Comparison of ENCODE assay signal across 8 mouse cellular contexts in genomic region chr1:106583245-106584241, GRCm38 (mm10).
DNase-seq lines count a peak whose midpoint lies in the region; ATAC-seq and TF ChIP-seq lines count a peak whose summit lies in the region.

No protein-coding gene starts in this region.

- no peak overlapping the region for H3K4me2 ChIP-seq in lung, embryonic 14.5 days
- H3K4me2 ChIP-seq in stomach, embryonic 15.5 days = no peak overlapping the region

- no peak overlapping the region for H3K9ac ChIP-seq in lung, embryonic 14.5 days
- H3K9ac ChIP-seq in stomach, embryonic 15.5 days = no peak overlapping the region

- peaks cover 11% of the 10 kb centered on the region; the same call in 1 of the 2 replicates for H3K4me1 ChIP-seq in lung, embryonic 14.5 days (ENCODE audit: insufficient read depth)
- peaks cover 11% of the 10 kb centered on the region for H3K4me1 ChIP-seq in stomach, embryonic 15.5 days

- no peak for ATAC-seq in lung, embryonic 14.5 days (ENCODE audit: insufficient read depth)
- ATAC-seq in stomach, embryonic 15.5 days (ENCODE audit: insufficient read depth, low FRiP score, low read depth) = no peak
- no peak for ATAC-seq in cerebellum, adult (ENCODE audit: insufficient number of reproducible peaks, low FRiP score, low TSS enrichment)
- no peak for ATAC-seq in erythroid progenitor cell, adult 5-6 weeks (replicated peaks; ENCODE audit: low FRiP score, poor library complexity, severe bottlenecking)

- DNase-seq in Muller cell, postnatal 12 days (ENCODE audit: inconsistent ontology term) = peak; percentile 68
- DNase-seq in adrenal gland, adult 8-10 months = peak; percentile 17
- DNase-seq in heart, postnatal 25 days (ENCODE audit: low spot score) = peak; percentile 61
- DNase-seq in lung, embryonic 14.5 days = peak; percentile 43
- no peak for DNase-seq in thymus, adult 18-20 months

- no peak overlapping the region for H3K4me3 ChIP-seq in lung, embryonic 14.5 days (ENCODE audit: low read depth, low read length)
- no peak overlapping the region for H3K4me3 ChIP-seq in stomach, embryonic 15.5 days (replicated peaks)

- no peaks in the 10 kb centered on the region for H3K9me3 ChIP-seq in lung, embryonic 14.5 days (ENCODE audit: low read depth, low read length)
- no peaks in the 10 kb centered on the region for H3K9me3 ChIP-seq in stomach, embryonic 15.5 days

- H3K27me3 ChIP-seq in lung, embryonic 14.5 days (ENCODE audit: insufficient read depth, low read length) = no peaks in the 10 kb centered on the region
- no peaks in the 10 kb centered on the region for H3K27me3 ChIP-seq in stomach, embryonic 15.5 days (replicated peaks)

- 56% methylated on average over 14 of the region's 14 CpGs for WGBS in lung, embryonic 14.5 days
- 59% methylated on average over 14 of the region's 14 CpGs for WGBS in stomach, embryonic 15.5 days

- no peak for TF ChIP-seq CTCF in lung, embryonic 14.5 days (IDR thresholded peaks at IDR 0.05; ENCODE audit: low read depth)

- intact Hi-C loops in heart, postnatal 25 days (cut with DNase I) = loop anchor here (5.0 kb wide), 1 partner anchor 36 kb away; no protein-coding TSS in a partner anchor

- no peaks in the 10 kb centered on the region for H3K36me3 ChIP-seq in lung, embryonic 14.5 days (ENCODE audit: insufficient read depth)
- H3K36me3 ChIP-seq in stomach, embryonic 15.5 days = no peaks in the 10 kb centered on the region

- H3K27ac ChIP-seq in lung, embryonic 14.5 days (ENCODE audit: low read depth) = no peak overlapping the region
- 0 out of 2 replicates have a peak overlapping the region, but pooled peaks have one; percentile 16 for H3K27ac ChIP-seq in stomach, embryonic 15.5 days

Comparison
In these comparisons a context has a peak if more than half of its experiments do, and no peak if none do; other contexts are left out.
1. DNase-seq: peak in Muller cell, postnatal 12 days (single experiment), adrenal gland, adult 8-10 months (single experiment), heart, postnatal 25 days (single experiment) and lung, embryonic 14.5 days (single experiment); none in thymus, adult 18-20 months (0 of 2).